ENCODE assay signal across 10 mouse cellular contexts in genomic region chr13:41357161-41357560, GRCm38 (mm10).
DNase-seq lines count a peak whose midpoint lies in the region; ATAC-seq and TF ChIP-seq lines count a peak whose summit lies in the region.
"Had no signal": no experiment of that assay in that cellular context is flagged by ENCODE, and none has a peak within 500 bp of the region (broad histone marks: within the 10 kb centered on the region; RNA-seq: fewer than 3 reads in every experiment).

No protein-coding gene starts in this region.

- TF ChIP-seq EP300 in CH12.LX (IDR thresholded peaks at IDR 0.05; ENCODE audit: low read length) = peak; percentile 17; the same call in 1 of the 2 replicates

- H3K27ac ChIP-seq in heart, embryonic 11.5 days (ENCODE audit: low read depth, low read length) = no peak overlapping the region
- H3K27ac ChIP-seq in CH12.LX (ENCODE audit: insufficient read depth, low read depth) = no peak overlapping the region
- H3K27ac ChIP-seq in forebrain, postnatal 0 days (ENCODE audit: low read depth, low read length) = no peak overlapping the region
- no peak overlapping the region for H3K27ac ChIP-seq in midbrain, embryonic 10.5 days (replicated peaks)

- TF ChIP-seq CTCF in CH12.LX (conservative IDR thresholded peaks at IDR 0.05 in 1 of 2, IDR thresholded peaks at IDR 0.05 in 1 of 2; ENCODE audit: low read depth in 2 of 2, low read length in 2 of 2) = no peak
- TF ChIP-seq CTCF in forebrain, postnatal 0 days (IDR thresholded peaks at IDR 0.05; ENCODE audit: low read depth) = no peak

- in situ Hi-C loops in CH12.LX (cut with MboI; ENCODE audit: low pct_ligation_motif_present, low pct_unique_long_range_greater_than_20kb, low sequenced_read_pairs) = no loop called here

- H3K9me3 ChIP-seq in heart, embryonic 11.5 days (replicated peaks; ENCODE audit: control insufficient read depth, low read length) = no peaks in the 10 kb centered on the region
- no peaks in the 10 kb centered on the region for H3K9me3 ChIP-seq in CH12.LX (replicated peaks; ENCODE audit: low read length)
- H3K9me3 ChIP-seq in forebrain, postnatal 0 days (ENCODE audit: low read length) = no peaks in the 10 kb centered on the region
- no peaks in the 10 kb centered on the region for H3K9me3 ChIP-seq in midbrain, embryonic 10.5 days (replicated peaks)

- H3K4me1 ChIP-seq in heart, embryonic 11.5 days (ENCODE audit: control insufficient read depth, insufficient read depth, low read length) = peaks cover 21% of the 10 kb centered on the region
- H3K4me1 ChIP-seq in CH12.LX (ENCODE audit: control insufficient read depth in 1 of 2, insufficient read depth in 2 of 2) = peaks cover 12 to 59% of the 10 kb centered on the region in 2 experiments
- H3K4me1 ChIP-seq in forebrain, postnatal 0 days (ENCODE audit: insufficient read depth) = peaks cover 35% of the 10 kb centered on the region
- peaks cover 89% of the 10 kb centered on the region for H3K4me1 ChIP-seq in midbrain, embryonic 10.5 days

- 71% methylated on average over 4 of the region's 4 CpGs for WGBS in heart, embryonic 11.5 days (ENCODE audit: insufficient replicate concordance)
- WGBS in forebrain, postnatal 0 days = 49% methylated on average over 4 of the region's 4 CpGs
- 82% methylated on average over 4 of the region's 4 CpGs for WGBS in midbrain, embryonic 10.5 days

- H3K4me2 ChIP-seq in heart, embryonic 11.5 days = peak overlapping the region; percentile 79
- H3K4me2 ChIP-seq in CH12.LX (ENCODE audit: insufficient read depth, low read depth, poor library complexity, severe bottlenecking) = peak overlapping the region; percentile 70; the same call in 1 of the 2 replicates
- H3K4me2 ChIP-seq in forebrain, postnatal 0 days (ENCODE audit: low read depth) = peak overlapping the region; percentile 62

- no peak for TF ChIP-seq POLR2A in CH12.LX (IDR thresholded peaks at IDR 0.05; ENCODE audit: low read depth, low read length)

- DNase-seq in heart, postnatal 4 days = no peak
- DNase-seq in CH12.LX (ENCODE audit: extremely low read depth) = no peak
- DNase-seq in forebrain, postnatal 0 days = no peak
- no peak for DNase-seq in midbrain, embryonic 10.5 days (ENCODE audit: low spot score)
- DNase-seq in urinary bladder, postnatal 14 days (ENCODE audit: low spot score) = no peak
- DNase-seq in right cerebral cortex, postnatal 10 days (ENCODE audit: low spot score in 2 of 2) = no peak
- DNase-seq: cerebellum, postnatal 36 days; kidney, adult 18-20 months had no signal

- H3K79me2 ChIP-seq in CH12.LX (replicated peaks; ENCODE audit: control insufficient read depth, extremely low read depth, insufficient read depth, poor library complexity, severe bottlenecking) = peaks cover 24% of the 10 kb centered on the region

- H3K36me3 ChIP-seq in heart, embryonic 11.5 days (ENCODE audit: control insufficient read depth, insufficient read depth, low read length) = no peaks in the 10 kb centered on the region
- H3K36me3 ChIP-seq in CH12.LX (replicated peaks in 1 of 2; ENCODE audit: control insufficient read depth in 1 of 2, insufficient read depth in 1 of 2, low read length in 1 of 2) = peaks cover 0 to 32% of the 10 kb centered on the region in 2 experiments
- no peaks in the 10 kb centered on the region for H3K36me3 ChIP-seq in forebrain, postnatal 0 days (ENCODE audit: insufficient read depth)
- H3K36me3 ChIP-seq in midbrain, embryonic 10.5 days = no peaks in the 10 kb centered on the region

- H3K4me3 ChIP-seq in heart, embryonic 11.5 days (ENCODE audit: low read depth, low read length) = peak overlapping the region; percentile 72
- peak overlapping the region in 2 of 3 experiments; percentile 48 to 62 for H3K4me3 ChIP-seq in CH12.LX (replicated peaks in 1 of 3; ENCODE audit: low read depth in 2 of 3, low read length in 2 of 3, poor library complexity in 1 of 3)
- H3K4me3 ChIP-seq in forebrain, postnatal 0 days (ENCODE audit: low read depth, low read length) = peak overlapping the region; percentile 65
- H3K4me3 ChIP-seq in midbrain, embryonic 10.5 days = peak overlapping the region; percentile 68

- dilution Hi-C loops in CH12.LX (cut with MboI; ENCODE audit: extremely low pct_ligation_motif_present, extremely low pct_unique_long_range_greater_than_20kb, low sequenced_read_pairs) = no loop called here

- no peak overlapping the region for H3K9ac ChIP-seq in heart, embryonic 11.5 days (ENCODE audit: low read depth, low read length)
- peak overlapping the region; percentile 47; the same call in 1 of the 2 replicates for H3K9ac ChIP-seq in CH12.LX (ENCODE audit: insufficient read depth, low read depth)
- H3K9ac ChIP-seq in forebrain, postnatal 0 days = peak overlapping the region; percentile 65; the same call in 1 of the 2 replicates

- 0 out of 2 replicates have a peak, but pooled peaks cover 3% of the 10 kb centered on the region for H3K27me3 ChIP-seq in heart, embryonic 11.5 days (ENCODE audit: control insufficient read depth, insufficient read depth, low read length)
- H3K27me3 ChIP-seq in CH12.LX (replicated peaks) = no peaks in the 10 kb centered on the region
- H3K27me3 ChIP-seq in forebrain, postnatal 0 days (ENCODE audit: insufficient read depth, low read length) = no peaks in the 10 kb centered on the region
- H3K27me3 ChIP-seq in midbrain, embryonic 10.5 days (ENCODE audit: low read depth, poor library complexity, severe bottlenecking) = peaks cover 14% of the 10 kb centered on the region

- ATAC-seq in heart, embryonic 11.5 days (replicated peaks; ENCODE audit: insufficient number of reproducible peaks, low FRiP score, low TSS enrichment) = no peak
- no peak for ATAC-seq in forebrain, postnatal 0 days
- ATAC-seq in activated CD4-positive, CD25-positive, alpha-beta regulatory T cell, adult 4 months = no peak

- no peak for TF ChIP-seq RAD21 in CH12.LX (IDR thresholded peaks at IDR 0.05; ENCODE audit: low read depth, low read length)

TF ChIP-seq in CH12.LX, 34 proteins besides CTCF, POLR2A, EP300 and RAD21:
- TF ChIP-seq MAX (IDR thresholded peaks at IDR 0.05; ENCODE audit: low read length) (no peak), IRF4 (IDR thresholded peaks at IDR 0.05; ENCODE audit: low read depth, low read length) (peak; percentile 9; the same call in 1 of the 2 replicates), JUN (IDR thresholded peaks at IDR 0.05; ENCODE audit: insufficient read depth, low read depth, low read length) (peak; percentile 36; the same call in 1 of the 2 replicates), ETS1 (conservative IDR thresholded peaks at IDR 0.05; ENCODE audit: low read depth, low read length) (peak; percentile 52)
TF ChIP-seq in CH12.LX: peak in this region for 3.
